Mouse (Mus musculus): ENCODE measurements around the gene Aptx.

The Aptx gene

DNA sequence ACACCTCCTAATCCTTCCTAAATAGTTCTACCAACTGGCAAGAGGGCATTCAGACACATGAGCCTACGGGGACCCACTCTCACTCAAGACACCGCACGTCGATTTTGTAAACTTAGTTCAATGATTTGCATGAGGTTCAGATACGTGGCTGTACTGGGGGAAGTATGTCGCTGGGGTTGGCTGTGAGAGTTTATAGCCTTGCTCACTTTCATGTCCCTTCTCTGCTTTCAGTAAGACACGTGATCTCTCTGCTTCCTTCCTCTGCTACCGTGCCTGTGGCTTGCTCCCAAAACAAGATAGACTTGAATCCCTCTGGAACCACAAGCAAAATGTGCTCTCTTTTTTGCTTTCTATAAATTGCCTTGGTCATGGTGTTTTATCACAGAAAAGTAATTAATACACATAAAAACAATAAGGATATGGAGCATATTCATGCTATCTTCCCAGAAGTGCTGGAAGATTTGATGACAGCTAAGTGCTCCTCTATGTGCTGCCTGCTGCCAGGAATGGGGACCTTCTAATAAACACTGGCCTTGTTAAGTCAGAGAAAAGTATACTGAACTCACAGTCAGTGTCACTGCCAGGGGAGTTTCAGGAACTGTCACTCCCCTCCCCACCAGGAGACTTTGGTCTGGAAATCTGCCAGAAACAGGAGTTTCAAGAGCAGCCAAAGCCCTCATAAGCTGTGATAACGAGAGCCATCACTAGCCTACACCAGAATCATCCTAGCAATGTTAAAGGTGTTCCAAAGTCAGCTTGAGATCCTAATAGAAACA lies 36.6 kb downstream of the Aptx start:
- DNase-seq, result no peak

DNA sequence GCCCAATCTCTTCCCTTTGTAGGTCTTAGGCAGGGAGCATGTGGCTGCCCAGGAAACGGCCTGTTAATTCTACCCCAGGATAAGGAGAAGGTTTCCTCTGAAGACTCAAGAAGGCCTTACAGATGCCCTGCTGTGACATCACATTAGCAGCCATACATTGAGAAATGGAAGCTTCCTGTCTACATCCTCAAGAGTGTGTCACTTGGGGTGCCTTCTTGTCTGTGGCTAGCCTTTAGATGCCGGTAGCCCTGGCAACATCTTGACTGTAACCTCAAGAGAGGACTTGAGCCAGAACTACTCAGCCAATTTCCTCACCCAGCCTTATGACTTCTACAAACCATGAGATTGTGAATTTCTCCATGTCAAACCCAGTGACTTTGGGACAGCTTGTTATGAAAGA lies 51.9 kb downstream of the Aptx start:
- DNase-seq, result no peak

DNA sequence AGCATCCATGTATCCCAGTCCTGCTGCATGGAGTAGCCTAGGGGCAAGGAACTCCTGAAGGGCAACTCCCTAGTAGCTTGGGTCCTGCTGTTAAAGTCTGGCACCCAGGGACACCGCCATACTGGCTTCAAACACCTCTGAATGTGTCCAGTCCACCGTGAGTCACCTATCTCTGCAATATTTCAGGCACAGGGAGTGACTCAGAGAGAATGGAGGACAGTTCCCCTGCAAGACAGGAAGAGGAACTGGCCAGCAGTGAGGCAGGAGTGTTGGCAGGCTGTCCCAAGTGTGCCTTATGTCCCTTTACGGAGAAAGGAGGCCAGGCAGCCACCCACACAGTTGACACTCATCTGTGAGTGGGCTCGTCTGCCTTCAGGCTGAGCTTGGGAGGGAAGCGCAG lies 53.9 kb downstream of the Aptx start:
- peak in 1 of 2 experiments; percentile 4 for DNase-seq

DNA sequence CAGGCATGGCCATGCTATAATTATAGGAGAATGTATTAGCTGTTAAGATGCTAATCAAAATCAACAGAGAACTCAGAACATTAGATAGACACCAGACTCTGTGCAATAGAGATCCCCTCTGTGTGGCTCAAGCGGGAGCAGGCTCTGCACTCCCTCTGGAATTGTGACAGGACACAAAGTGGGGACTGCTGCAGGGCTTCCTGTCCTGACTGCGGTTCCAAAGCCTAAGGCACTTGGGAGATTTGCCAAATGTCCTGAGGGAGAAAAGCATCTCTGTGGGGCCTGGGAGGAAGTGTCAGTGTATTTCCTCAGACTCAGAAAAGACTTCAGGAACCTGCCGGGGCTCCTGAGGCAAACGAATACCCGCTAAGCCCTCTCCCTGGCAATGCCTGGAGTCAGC lies 59.4 kb downstream of the Aptx start:
- no peak for DNase-seq

DNA sequence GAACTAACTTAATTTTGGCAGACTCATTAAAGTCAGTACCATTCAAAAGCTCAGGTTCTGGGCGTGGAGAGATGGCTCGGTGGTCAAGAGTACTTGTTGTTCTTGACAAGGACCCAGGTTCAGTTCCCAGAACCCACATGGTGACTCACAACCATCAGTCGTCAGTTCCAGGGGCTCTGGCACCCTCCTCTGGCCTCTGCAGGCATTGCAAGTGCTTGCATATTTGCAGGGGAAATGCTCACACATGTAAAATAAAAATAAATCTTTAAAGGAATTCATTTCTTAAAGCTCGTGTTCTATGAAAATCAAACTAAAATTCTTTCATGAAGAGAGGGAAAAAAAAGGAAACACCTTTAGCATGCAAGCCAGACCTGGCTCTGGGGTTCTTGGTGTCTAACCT lies 62.0 kb downstream of the Aptx start:
- DNase-seq, result no peak

Measured in cerebellum, postnatal 25 days (tissue).